Mouse (Mus musculus): ENCODE data around the gene Vamp9.

DNA sequence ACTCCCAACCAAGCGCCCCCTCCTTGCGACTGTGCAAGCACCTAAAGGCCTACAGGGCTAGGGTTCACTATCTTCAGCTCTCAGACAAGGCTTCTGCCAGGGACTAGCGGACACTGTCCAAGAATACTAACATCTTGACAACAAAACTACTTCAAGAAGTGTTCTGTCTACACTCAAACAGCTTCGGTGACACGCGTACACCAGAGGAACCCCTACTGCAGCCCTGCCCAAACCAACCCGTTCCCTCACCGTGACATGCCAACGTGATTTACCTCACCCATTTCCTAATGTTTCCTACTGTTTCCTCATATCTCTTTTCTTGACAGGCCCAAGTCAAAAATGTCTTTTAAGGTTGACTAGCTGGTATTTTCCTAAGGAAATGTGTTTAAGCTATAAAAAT lies 37.1 kb upstream of the Vamp9 start:
- TF ChIP-seq CTCF (IDR thresholded peaks at IDR 0.05) (no peak), POLR2A (IDR thresholded peaks at IDR 0.05; ENCODE audit: insufficient read depth, low read depth, low read length) (no peak)
